Mouse (Mus musculus): ENCODE measurements around the gene Zbtb16. TPM values are rescaled to one million over a fixed set of nuclear protein-coding genes. Genes with fewer than 3 reads are reported as not detected.
A peak's percentile ranks its signal among the peaks of the same experiment; 100 is the strongest.

Zbtb16 gene
- polyA plus RNA-seq, 1 experiment from 2014 or later = 3.1 TPM

DNA sequence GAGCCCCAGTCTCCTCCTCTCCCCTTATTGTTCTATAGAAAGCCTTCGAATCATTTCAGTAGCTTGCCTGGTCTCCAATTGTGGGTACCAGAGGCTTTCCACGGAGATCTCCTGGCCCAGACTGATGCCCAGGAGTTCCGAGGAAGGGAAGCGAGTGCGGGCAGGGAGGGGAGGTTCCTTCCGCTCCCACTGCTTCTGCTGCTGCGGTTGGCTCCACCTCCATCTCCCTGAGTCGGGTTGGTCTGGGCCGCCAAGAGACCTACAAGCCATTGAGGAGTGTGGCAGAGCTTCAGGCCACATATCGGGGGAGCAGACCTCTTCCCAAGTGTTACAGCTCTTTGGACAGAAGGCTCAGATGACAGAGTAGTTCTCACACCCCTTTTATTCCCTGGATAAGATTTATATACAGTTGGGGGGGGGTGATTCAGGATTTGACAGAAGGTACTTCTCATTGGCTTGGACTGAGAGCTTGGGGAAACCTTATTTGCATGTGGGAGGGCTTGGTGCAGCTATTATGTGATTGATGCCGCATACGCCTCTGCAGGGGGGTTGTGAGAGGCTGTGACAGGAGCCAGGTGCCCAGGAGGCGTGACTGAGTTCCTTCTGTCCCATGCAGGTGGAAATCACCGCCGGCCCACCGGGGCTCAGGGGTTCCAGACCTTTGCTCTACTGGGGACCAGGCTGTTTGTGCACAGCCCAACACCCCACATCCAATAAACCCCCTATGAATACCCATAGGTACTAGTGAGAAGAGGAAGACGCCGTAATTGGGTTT is 200.3 kb downstream of the Zbtb16 start:
- no peaks in the 10 kb centered on the region for H3K36me3 ChIP-seq
- WGBS = 30% methylated on average over 18 of the region's 18 CpGs
- peak overlapping the region; percentile 36 for H3K4me3 ChIP-seq
- peaks cover 30% of the 10 kb centered on the region for H3K27me3 ChIP-seq (ENCODE audit: insufficient read depth, poor library complexity, severe bottlenecking)
- no peaks in the 10 kb centered on the region for H3K9me3 ChIP-seq
- H3K27ac ChIP-seq = no peak overlapping the region
- no peaks in the 10 kb centered on the region for H3K4me1 ChIP-seq
- DNase-seq (ENCODE audit: low spot score) = peak; percentile 73

DNA sequence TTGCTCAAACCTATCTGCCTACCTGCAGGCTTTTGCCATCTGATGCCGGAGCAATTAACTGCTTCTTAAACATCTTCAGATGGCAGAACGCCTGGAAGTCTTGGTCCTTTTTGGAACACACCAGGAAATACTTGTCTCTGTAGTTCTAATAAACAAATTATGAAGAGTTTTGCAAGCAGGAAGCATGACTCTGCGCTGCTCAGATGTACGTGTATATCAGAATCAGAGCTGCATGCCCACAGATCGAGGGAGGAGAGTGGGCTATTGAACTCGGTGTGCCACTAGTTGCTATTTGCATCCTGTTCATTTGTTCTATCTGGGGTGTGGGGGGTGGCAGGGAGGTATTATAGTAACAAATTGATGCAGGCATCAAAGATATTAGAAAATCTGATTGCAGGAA is 202.9 kb downstream of the Zbtb16 start:
- Histone ChIP-seq H3K27me3 (ENCODE audit: insufficient read depth, poor library complexity, severe bottlenecking) (peaks cover 23% of the 10 kb centered on the region), H3K27ac (no peak overlapping the region), H3K9me3 (no peaks in the 10 kb centered on the region), H3K4me3 (no peak overlapping the region), H3K36me3 (no peaks in the 10 kb centered on the region), H3K4me1 (no peaks in the 10 kb centered on the region)
- 83% methylated on average over 6 of the region's 6 CpGs for WGBS
- peak; percentile 16 for DNase-seq (ENCODE audit: low spot score)

DNA sequence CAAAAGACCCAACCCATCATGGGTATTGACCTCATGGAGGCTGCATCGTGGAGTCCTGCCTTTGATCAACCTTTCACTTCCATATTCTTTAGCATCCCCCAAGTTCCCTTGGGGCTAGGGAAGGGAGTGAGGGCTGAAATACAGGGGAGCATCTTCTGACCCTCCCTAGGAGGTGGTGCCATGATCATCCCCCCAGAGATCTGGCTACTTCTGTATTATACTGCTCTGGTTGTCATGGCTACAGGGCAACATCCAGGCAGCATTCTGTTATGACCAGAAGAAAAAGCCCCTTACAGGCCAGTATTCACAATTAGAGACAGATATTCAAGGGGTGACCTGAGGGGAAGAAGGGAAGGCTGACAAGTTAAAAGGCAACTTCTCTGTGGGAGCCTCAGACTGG is 216.8 kb downstream of the Zbtb16 start:
- H3K4me1 ChIP-seq = peaks cover 10% of the 10 kb centered on the region
- DNase-seq (ENCODE audit: low spot score) = no peak
- H3K27ac ChIP-seq = no peak overlapping the region
- H3K27me3 ChIP-seq (ENCODE audit: insufficient read depth, poor library complexity, severe bottlenecking) = peaks cover 14% of the 10 kb centered on the region; the same call in 1 of the 2 replicates
- H3K4me3 ChIP-seq = no peak overlapping the region
- no peaks in the 10 kb centered on the region for H3K36me3 ChIP-seq
- WGBS = 78% methylated on average over 1 of the region's 1 CpGs
- H3K9me3 ChIP-seq = no peaks in the 10 kb centered on the region

DNA sequence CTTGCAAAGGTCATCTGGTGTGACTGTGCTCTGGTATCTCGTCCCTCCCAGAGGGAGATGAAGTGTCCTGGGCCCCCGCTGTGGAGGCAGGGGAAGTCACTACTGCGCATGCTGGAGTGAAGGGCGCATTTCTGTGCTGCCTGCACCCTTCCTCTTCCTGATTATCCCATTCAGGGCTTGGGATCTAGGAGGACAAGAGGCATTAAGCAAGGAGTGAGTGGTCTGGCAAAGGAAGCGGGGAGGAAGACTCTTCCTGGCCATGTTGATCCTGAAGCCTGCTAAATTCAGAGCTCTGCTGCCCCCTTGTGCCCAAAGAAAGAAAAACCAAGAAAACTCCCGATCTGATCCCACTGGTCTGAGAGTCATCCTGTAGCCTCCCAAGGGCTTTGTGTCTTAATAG is 217.4 kb downstream of the Zbtb16 start:
- peaks cover 14% of the 10 kb centered on the region; the same call in 1 of the 2 replicates for H3K27me3 ChIP-seq (ENCODE audit: insufficient read depth, poor library complexity, severe bottlenecking)
- 11% methylated on average over 6 of the region's 6 CpGs for WGBS
- H3K4me3 ChIP-seq = peak overlapping the region; percentile 47
- peak overlapping the region; percentile 73 for H3K27ac ChIP-seq
- H3K36me3 ChIP-seq = no peaks in the 10 kb centered on the region
- peak; percentile 82 for DNase-seq (ENCODE audit: low spot score)
- H3K4me1 ChIP-seq = peaks cover 10% of the 10 kb centered on the region
- no peaks in the 10 kb centered on the region for H3K9me3 ChIP-seq

DNA sequence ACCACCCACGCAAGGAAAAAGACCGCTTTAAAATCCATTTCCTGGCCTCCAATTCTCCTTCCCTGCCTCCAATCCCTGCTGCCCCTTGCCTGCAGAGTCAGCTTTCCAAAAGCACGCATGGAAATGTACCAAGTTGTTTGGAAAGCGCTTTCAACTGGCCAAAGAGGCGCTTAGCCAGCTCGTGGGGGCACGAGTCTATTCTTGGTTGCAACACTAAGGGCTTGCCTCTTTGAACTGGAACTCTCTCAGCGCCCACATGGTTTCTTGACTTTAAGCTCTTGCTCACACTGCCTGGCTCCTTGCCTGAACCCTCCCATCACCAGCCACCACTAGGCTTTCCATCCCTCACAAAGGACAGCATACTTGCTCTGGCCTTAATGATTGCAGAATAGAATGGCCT is 217.9 kb downstream of the Zbtb16 start:
- Histone ChIP-seq H3K27me3 (ENCODE audit: insufficient read depth, poor library complexity, severe bottlenecking) (peaks cover 14% of the 10 kb centered on the region; the same call in 1 of the 2 replicates), H3K36me3 (no peaks in the 10 kb centered on the region), H3K4me1 (peaks cover 10% of the 10 kb centered on the region), H3K9me3 (no peaks in the 10 kb centered on the region), H3K27ac (peak overlapping the region; percentile 73; the same call in 1 of the 2 replicates), H3K4me3 (peak overlapping the region; percentile 47; the same call in 1 of the 2 replicates)
- 60% methylated on average over 8 of the region's 8 CpGs for WGBS
- DNase-seq (ENCODE audit: low spot score) = no peak

DNA sequence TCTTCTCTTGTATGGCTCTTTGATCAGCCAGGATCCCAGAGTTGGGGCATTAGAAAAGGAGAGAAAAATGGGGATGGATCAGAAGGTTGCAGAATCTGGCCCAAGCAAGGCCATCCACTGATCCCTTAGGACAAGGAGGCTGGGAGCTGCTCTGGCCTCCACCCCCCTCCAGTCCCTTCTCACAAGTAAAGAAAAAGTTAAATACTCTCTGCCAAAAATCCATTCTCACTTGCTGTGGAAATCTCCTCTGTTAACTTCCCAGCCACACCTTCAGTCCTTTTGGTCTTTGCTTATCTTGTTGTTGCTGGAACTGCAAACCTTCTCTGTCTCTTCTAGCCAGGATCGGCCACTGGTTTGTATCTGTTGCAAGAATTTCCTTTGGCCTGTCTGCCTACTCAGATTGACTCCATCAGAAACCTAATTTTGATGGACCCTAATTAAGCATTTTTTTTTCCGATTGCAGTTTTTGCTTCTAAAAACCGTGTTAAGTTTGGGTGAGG is 218.5 kb downstream of the Zbtb16 start:
- DNase-seq (ENCODE audit: low spot score) = no peak
- Histone ChIP-seq H3K27ac (no peak overlapping the region), H3K27me3 (ENCODE audit: insufficient read depth, poor library complexity, severe bottlenecking) (peaks cover 14% of the 10 kb centered on the region; the same call in 1 of the 2 replicates), H3K36me3 (no peaks in the 10 kb centered on the region), H3K9me3 (no peaks in the 10 kb centered on the region), H3K4me3 (no peak overlapping the region), H3K4me1 (peaks cover 10% of the 10 kb centered on the region)
- 61% methylated on average over 3 of the region's 3 CpGs for WGBS

DNA sequence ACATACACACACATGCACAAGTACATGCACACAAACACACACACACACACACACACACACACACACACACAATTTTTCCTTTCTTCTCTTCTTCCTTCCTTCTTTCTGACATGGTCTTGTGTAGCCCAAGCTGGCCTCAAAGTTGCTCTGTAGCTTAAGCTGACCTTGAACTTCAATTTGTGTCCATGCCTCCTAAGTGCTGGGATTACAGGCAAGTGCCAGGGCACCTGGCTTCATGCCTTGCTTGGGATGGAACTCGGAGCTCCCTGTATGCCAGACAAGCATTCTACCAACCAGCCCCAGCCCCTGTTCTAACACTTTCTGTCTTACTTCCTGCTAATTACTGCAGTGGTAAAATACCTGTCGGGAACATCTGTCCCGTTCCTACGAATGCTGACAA is 222.8 kb downstream of the Zbtb16 start:
- H3K27ac ChIP-seq = no peak overlapping the region
- 68% methylated on average over 4 of the region's 4 CpGs for WGBS
- H3K36me3 ChIP-seq = no peaks in the 10 kb centered on the region
- DNase-seq (ENCODE audit: low spot score) = no peak
- no peaks in the 10 kb centered on the region for H3K9me3 ChIP-seq
- H3K4me1 ChIP-seq = peaks cover 3% of the 10 kb centered on the region
- no peak overlapping the region for H3K4me3 ChIP-seq
- no peaks in the 10 kb centered on the region for H3K27me3 ChIP-seq (ENCODE audit: insufficient read depth, poor library complexity, severe bottlenecking)

DNA sequence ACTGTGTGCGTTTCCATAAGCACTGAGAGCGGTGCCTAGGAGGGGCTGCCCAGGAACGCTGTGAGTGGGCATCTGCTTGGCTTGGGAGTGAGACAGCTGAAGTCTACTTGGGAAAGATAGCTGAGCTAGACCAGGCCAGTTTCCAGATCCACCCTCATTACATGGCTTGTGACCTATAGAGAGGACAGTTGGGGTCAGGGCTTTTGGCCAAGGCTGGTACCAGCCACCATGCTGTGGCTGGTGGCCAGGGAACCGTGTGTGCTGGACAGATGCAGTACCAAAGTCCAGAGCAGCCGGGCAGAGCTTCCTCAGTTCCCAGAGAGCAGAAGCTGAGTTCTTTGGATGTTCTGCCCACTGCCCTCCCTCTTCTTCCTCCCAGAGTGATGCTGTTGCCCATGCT is 223.5 kb downstream of the Zbtb16 start:
- 80% methylated on average over 5 of the region's 5 CpGs for WGBS
- H3K4me1 ChIP-seq = no peaks in the 10 kb centered on the region
- no peaks in the 10 kb centered on the region for H3K36me3 ChIP-seq
- H3K27ac ChIP-seq = no peak overlapping the region
- DNase-seq (ENCODE audit: low spot score) = no peak
- H3K4me3 ChIP-seq = no peak overlapping the region
- no peaks in the 10 kb centered on the region for H3K9me3 ChIP-seq
- H3K27me3 ChIP-seq (ENCODE audit: insufficient read depth, poor library complexity, severe bottlenecking) = no peaks in the 10 kb centered on the region

DNA sequence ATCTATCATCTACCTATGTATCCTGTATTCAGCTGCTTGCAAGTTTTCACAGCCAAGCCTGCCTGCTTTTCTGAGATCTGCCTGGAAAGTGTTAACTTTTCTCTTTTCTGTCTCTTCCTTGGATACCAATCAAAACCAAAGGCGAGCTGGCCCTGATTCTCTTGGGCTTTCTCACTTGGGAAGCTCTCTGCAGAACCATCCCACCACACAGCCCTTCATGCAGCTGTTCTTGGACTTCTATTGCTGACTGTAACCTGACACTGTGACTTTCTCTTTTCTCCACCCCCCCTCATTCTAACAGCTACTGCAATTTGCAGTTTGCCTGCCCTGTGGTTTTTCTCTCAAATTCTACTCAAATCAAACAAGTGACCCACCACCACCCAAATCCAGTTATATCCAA is 225.0 kb downstream of the Zbtb16 start:
- Histone ChIP-seq H3K27ac (no peak overlapping the region), H3K27me3 (ENCODE audit: insufficient read depth, poor library complexity, severe bottlenecking) (no peaks in the 10 kb centered on the region), H3K36me3 (no peaks in the 10 kb centered on the region), H3K4me3 (no peak overlapping the region), H3K4me1 (no peaks in the 10 kb centered on the region), H3K9me3 (no peaks in the 10 kb centered on the region)
- WGBS = 39% methylated on average over 1 of the region's 1 CpGs
- peak; percentile 58 for DNase-seq (ENCODE audit: low spot score)

DNA sequence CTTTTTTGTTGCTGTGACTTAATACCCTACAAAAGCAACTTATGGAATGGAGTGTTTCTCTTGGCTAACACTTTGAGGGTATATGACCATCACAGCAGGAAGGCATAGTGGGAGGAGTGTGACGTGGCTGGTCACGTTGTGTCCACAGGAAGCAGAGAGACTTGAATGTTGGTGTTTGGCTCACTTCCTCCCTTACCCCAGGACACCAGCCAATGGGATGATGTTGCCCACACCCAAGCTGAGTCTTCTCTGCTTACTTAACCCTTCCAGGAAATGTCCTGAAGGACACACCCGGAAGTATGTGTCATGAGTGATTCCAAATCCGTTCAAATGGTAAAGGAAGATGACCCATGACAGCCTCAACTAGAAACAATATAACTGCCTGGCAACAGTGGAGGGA is 226.3 kb downstream of the Zbtb16 start:
- no peak for DNase-seq (ENCODE audit: low spot score)
- Histone ChIP-seq H3K9me3 (no peaks in the 10 kb centered on the region), H3K36me3 (no peaks in the 10 kb centered on the region), H3K27ac (no peak overlapping the region), H3K4me3 (no peak overlapping the region), H3K4me1 (no peaks in the 10 kb centered on the region), H3K27me3 (ENCODE audit: insufficient read depth, poor library complexity, severe bottlenecking) (no peaks in the 10 kb centered on the region)
- 74% methylated on average over 4 of the region's 4 CpGs for WGBS

DNA sequence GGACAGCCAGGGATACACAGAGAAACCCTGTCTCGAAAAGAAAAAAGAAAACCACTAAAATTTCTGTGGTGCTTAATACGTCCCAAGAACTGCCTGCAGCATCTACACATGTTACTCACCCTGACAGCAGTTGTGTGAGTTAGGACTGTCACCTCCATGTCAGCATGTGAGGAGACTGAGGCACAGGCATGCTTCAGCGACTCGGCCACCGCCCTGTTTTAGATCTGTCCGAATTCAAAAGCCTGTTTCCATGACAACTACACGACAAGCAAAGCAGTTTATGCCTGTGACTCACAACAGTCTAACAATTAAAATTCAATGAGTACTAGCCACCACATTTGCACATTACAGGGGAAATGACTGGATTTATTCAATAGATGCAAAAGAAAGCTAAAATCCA is 228.6 kb downstream of the Zbtb16 start:
- Histone ChIP-seq H3K27me3 (ENCODE audit: insufficient read depth, poor library complexity, severe bottlenecking) (no peaks in the 10 kb centered on the region), H3K9me3 (no peaks in the 10 kb centered on the region), H3K4me3 (no peak overlapping the region), H3K36me3 (no peaks in the 10 kb centered on the region), H3K4me1 (no peaks in the 10 kb centered on the region), H3K27ac (no peak overlapping the region)
- no peak for DNase-seq (ENCODE audit: low spot score)
- 76% methylated on average over 7 of the region's 7 CpGs for WGBS

DNA sequence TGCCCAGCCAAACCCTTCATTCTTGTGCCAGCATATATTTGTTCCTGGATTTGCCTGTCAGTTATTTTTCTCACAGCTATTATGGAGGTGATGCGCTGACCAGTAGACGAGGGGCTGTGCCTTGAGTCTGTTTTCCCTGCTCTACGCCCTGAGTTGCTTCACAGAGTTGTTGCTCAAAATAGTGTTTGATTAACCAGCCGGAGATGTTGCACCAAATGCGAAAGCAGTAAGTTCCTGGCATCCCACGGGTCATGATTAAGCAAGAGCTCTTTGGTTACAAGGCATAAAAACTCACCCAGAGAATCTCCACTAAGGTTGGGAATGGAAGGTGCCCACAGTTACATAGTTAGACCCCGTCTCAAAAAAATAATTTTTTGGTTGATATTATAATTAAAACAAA is 229.9 kb downstream of the Zbtb16 start:
- Histone ChIP-seq H3K9me3 (no peaks in the 10 kb centered on the region), H3K4me1 (no peaks in the 10 kb centered on the region), H3K4me3 (no peak overlapping the region), H3K27me3 (ENCODE audit: insufficient read depth, poor library complexity, severe bottlenecking) (no peaks in the 10 kb centered on the region), H3K36me3 (no peaks in the 10 kb centered on the region), H3K27ac (no peak overlapping the region)
- no peak for DNase-seq (ENCODE audit: low spot score)
- WGBS = 80% methylated on average over 7 of the region's 7 CpGs

DNA sequence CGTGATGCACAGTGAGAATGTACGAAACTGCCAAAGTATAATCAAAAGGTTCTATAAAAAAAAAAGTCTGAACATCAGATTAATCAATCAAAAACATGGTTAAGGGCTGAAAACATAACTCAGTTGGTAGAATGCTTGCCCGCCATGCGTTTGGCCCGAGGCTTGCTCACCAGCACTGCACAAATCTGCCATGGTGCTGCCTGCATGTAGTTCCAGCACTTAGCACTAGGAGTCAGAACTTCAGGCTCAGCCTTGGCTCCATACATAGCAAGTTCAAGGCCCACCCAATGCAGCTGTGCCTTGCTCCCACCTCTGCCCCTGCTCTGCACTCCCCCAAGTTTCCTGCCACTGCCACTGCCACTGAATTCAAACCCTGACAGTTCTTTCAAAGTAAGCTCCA is 230.3 kb downstream of the Zbtb16 start:
- no peaks in the 10 kb centered on the region for H3K27me3 ChIP-seq (ENCODE audit: insufficient read depth, poor library complexity, severe bottlenecking)
- H3K36me3 ChIP-seq = no peaks in the 10 kb centered on the region
- WGBS = 84% methylated on average over 5 of the region's 5 CpGs
- no peaks in the 10 kb centered on the region for H3K9me3 ChIP-seq
- no peak for DNase-seq (ENCODE audit: low spot score)
- no peak overlapping the region for H3K27ac ChIP-seq
- no peak overlapping the region for H3K4me3 ChIP-seq
- no peaks in the 10 kb centered on the region for H3K4me1 ChIP-seq

All from heart, embryonic 10.5 days (tissue).